Mouse (Mus musculus) gastrocnemius, postnatal 4 days (tissue): Measurements from ENCODE around the gene Ces4a. TPM values are rescaled to one million over a fixed set of nuclear protein-coding genes. Genes with fewer than 3 reads are reported as not detected.
"Not testable (repeated sequence)": the region's sequence is repeated elsewhere in the genome, so short reads cannot be mapped to it uniquely, and the experiment has no call there.

Source experiments
- DNase-seq, 2 experiments: peaks; one replicate each; pipeline ENCODE4 v3.0.0; 2021 to 2022; ENCODE audit warnings: low spot score in 2 of 2, mixed read lengths in 2 of 2
- long read RNA-seq, 2 experiments: library from polyadenylated mRNA; stranded (forward); transcript quantifications; one replicate each; pipeline ENCODE4 v2.0.0; 2021
- total RNA-seq, 2 experiments: library from RNA; stranded (reverse); gene quantifications; 2 replicates each; pipeline ENCODE4 v1.2.3; 2021

Ces4a gene
- not detected for total RNA-seq
- long read RNA-seq, experiment 1, partial matches to known transcripts, result 1 of 1 reads
- long read RNA-seq, experiment 1, other reads (novel, unspliced or antisense), result 0 of 1 reads
- long read RNA-seq, experiment 2, result 0 reads

GRCm38 (mm10) chr8:105131509-105131908, at the start of gene Ces4a:
Gene Ces4a, plus strand, starts transcription at chr8:105131800.
- no peak for DNase-seq

GRCm38 (mm10) chr8:105083449-105084050, 48.0 kb upstream of the Ces4a start, which contains the start of gene Ces3b:
Gene Ces3b, plus strand, starts transcription at chr8:105083753.
- DNase-seq, result no peak

- not testable (repeated sequence) for DNase-seq
Measured at GRCm38 (mm10) chr8:105088166-105088565, 43.4 kb upstream of the Ces4a start.

GRCm38 (mm10) chr8:105088581-105088980, 43.0 kb upstream of the Ces4a start:
- DNase-seq, result no peak

- no peak for DNase-seq
Measured at GRCm38 (mm10) chr8:105093992-105094391, 37.6 kb upstream of the Ces4a start.

- DNase-seq, result not testable (repeated sequence)
Measured at GRCm38 (mm10) chr8:105102101-105102785, 29.4 kb upstream of the Ces4a start.

GRCm38 (mm10) chr8:105103701-105104100, 27.9 kb upstream of the Ces4a start:
- DNase-seq, result not testable (repeated sequence)

GRCm38 (mm10) chr8:105104220-105104619, 27.4 kb upstream of the Ces4a start:
- DNase-seq, result no peak

- DNase-seq, result no peak
Measured at GRCm38 (mm10) chr8:105129864-105130263, 1.7 kb upstream of the Ces4a start.

- peak; percentile 42 to 65 for DNase-seq
Measured at GRCm38 (mm10) chr8:105138423-105138822, 6.8 kb downstream of the Ces4a start.

- DNase-seq, result no peak
Measured at GRCm38 (mm10) chr8:105142395-105142794, 10.8 kb downstream of the Ces4a start.

- no peak for DNase-seq
Measured at GRCm38 (mm10) chr8:105151654-105152053, 20.1 kb downstream of the Ces4a start.

GRCm38 (mm10) chr8:105152623-105153398, 21.2 kb downstream of the Ces4a start:
- DNase-seq, result peak; percentile 56 to 82

- no peak for DNase-seq
Measured at GRCm38 (mm10) chr8:105154316-105154715, 22.7 kb downstream of the Ces4a start.

- DNase-seq, result no peak
Measured at GRCm38 (mm10) chr8:105155091-105155745, 23.6 kb downstream of the Ces4a start.

GRCm38 (mm10) chr8:105157555-105157954, 26.0 kb downstream of the Ces4a start:
- peak in 1 of 2 experiments; percentile 50 for DNase-seq

GRCm38 (mm10) chr8:105158084-105158483, 26.5 kb downstream of the Ces4a start:
- no peak for DNase-seq

GRCm38 (mm10) chr8:105161121-105161652, 29.6 kb downstream of the Ces4a start:
- no peak for DNase-seq

- no peak for DNase-seq
Measured at GRCm38 (mm10) chr8:105164272-105164902, 32.8 kb downstream of the Ces4a start.

- DNase-seq, result no peak
Measured at GRCm38 (mm10) chr8:105165191-105165590, 33.6 kb downstream of the Ces4a start.
